Mouse (Mus musculus): ENCODE measurements around the gene Klhdc4.

Gene Klhdc4

DNA sequence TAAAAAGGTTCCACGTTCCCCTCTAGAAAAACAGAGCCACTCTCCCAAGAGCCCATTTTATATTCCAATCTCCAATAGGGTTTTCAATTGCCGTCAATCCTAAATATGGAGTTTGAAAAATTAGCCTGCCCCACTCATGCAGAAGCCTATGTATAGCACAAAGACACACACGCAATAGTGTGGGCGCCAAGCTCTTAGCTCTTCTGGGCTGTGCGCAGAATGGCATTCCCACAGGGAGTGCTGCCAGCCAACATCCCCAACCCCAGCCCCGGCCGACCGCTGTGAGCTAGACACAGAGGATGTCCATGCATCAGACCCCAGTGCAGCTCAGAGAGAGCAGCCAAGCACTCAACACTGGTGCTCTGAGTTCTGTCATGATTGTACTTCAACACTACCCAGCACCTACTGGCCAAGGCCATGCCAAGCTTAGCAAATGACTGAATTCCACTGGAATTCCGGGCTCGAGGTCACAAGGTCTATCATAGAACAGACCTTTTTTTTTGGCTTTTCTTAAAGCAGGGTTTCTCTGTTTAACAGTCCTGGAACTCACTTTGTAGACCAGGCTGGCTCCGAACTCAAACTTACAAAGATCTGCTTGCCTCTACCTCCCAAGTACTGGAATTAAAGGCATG is 19.7 kb downstream of the Klhdc4 start:
- in situ Hi-C loops (cut with MseI, MboI): no loop called here

DNA sequence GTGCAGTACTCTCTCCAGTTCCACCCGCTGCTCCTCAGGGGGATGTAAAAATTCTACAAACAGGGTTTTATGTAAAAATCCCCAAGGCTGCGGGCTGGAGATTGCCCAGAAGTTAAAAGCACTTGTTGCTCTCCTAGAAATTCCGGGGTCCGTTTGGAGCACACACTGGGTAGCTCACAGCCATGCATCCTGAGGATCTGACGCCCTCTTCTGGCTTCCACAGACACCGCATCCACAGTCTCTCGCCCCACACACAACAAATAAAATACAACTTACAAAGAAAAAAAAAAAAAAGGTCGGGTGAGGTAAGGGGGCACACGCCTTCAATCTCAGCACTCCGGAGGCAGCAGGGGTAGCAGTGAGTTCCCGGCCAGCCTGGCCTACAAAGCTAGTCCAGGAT is 21.3 kb downstream of the Klhdc4 start:
- in situ Hi-C loops (cut with MseI, MboI): no loop called here

DNA sequence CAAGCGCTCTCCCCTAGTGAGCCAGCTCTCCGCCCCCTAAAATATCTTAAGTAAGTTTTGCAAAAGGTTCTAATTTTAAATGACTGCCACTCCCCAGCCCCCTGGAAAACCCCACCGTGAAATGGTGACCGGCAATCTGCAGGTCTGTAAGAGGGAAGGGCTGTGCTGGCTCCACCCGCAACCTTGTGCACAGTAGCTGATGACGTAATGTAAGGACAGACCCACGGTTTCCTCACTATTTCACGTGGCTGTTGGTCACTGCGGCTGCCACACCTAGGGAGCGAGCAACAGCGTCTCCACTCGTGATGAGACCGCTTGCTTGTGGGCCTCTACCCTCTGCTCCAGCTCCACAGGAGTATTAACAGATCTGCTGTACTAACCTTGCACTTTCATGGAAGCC is 23.2 kb downstream of the Klhdc4 start:
- in situ Hi-C loops (cut with MseI, MboI): no loop called here

DNA sequence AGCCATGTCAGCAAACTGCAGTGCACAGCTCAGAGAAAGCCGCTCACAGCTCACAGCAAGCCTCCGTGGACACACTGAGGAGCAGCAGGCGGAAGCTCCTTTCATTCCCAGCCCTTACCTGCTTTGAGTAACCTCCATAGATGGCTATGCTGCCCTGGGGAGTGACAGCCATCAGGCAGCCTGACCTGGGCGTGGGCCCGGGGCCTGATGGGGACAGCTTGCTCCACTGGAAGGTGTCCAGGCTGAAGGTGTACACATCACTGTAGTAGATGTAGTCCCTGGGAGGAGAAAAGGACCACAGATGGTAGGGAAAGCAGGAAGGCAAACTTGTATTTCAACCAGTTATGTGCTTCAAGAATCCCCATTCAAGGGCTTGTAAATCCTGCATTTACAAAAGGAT is 24.5 kb downstream of the Klhdc4 start:
- in situ Hi-C loops (cut with MseI, MboI): no loop called here

DNA sequence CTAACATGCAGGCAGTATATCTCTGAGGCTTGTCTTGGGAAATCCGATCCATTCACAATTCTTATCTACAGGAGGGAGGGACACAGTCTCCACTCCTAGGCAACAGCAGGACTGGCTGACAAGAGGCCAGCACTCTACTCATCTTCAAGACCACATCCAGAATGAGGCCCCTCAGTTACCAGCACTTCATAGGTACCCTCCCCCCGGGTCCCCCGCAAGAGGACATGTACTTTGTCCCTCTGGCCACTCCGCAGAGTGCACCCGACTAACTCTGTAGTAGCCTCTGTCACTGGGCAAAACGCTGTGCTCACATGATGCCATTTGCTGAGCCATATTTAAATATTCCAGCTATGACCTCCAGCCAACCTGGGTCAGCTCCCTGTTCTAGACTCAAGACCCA is 31.0 kb downstream of the Klhdc4 start:
- in situ Hi-C loops (cut with MseI, MboI): no loop called here

DNA sequence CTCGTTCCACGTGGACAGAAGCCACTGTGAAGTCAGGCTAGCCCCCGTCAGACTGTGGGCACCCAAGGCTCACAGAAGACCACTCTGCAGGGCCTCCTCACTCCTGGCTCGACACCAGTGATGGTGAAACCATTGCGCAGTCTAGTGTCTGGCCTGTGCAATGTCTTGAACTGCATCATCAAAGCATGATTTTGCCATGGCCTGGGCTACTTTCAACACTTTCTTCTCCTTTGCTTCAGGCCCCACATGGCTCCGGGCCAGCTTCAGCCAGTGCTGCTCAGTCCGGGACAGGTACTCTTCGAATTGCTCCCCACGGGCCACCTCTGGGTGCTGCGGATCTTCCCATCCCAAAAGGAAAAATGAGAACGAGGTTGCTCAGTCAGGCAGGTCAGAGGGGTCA is 33.0 kb downstream of the Klhdc4 start:
- in situ Hi-C loops (cut with MseI, MboI): no loop called here

DNA sequence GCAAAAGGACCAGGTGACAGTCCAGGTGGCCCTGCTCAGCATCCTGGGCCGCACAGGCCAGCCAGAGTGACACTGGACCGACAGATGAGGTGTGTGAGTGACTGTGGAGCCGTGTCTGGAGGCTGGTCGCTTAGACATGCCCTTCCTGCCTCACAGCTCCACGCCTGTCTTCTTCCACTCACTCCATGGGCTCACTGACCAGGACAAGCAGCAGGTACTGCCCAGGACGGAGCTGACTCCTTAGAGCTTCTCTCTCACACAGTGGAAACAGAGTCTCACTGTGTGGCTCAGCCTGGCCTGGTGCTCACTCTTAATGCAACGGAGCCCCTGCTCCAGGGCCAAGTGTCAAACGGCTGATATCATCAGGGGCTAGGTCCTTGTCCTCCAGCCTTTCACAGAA is 33.9 kb downstream of the Klhdc4 start:
- in situ Hi-C loops (cut with MseI, MboI): no loop called here

DNA sequence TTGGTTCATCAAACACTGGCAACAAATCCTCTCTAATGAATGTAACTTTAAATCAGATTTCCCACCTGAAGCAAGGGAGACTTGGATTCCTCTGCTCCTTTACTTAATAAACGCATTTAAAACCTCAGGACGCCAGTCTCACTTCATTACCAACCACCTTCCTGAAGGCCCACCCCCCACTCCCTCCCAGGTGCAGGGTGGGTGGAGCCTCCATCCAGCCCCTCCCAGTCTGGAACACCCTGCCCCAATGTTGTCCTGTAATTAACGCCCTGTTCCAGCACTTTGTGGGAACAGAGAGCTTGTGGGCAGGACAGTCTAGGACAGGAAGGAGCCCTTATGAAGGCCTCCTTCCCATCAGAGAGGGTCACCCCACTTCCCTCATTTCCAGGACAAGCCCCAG is 35.2 kb downstream of the Klhdc4 start:
- in situ Hi-C loops (cut with MseI, MboI): no loop called here

DNA sequence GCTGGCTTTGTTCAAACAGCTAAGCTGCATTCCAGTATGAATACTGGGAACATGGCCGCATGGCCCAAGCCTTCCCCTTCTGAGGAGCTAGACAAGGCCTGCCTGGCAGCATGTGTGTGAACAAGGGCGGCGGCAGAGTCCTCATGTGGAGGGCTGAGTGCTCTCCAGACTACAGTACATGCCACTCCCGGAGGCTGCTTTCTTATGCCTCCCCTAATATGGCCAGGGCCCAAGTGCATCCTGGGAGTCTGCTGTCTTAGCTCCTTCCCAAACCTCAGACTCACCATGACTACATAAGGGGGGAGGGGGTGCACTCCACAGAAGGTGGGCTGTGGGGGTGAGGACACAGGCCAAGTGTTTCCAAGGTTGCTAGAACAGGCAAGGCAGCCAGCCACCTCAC is 36.7 kb downstream of the Klhdc4 start:
- in situ Hi-C loops (cut with MseI, MboI): no loop called here

DNA sequence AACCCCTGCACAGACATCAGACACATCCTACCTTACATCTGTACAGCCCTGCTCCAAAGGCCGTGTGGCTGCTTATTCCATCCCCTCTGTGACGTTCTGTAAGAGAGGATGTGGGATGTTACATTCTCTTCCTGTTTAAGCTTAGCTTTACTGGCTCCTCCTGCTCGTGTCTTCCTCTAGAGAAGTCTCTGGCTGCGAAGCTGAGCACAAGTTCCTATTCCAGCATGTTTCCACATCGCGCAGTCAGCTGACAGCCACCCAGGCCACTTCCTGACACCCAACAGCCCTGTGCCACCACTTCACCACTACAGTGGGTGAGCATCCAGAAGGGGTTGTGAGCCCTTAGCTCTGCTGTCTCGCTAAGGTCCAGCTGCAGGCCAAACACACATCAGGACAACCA is 37.2 kb downstream of the Klhdc4 start:
- in situ Hi-C loops (cut with MseI, MboI): no loop called here

DNA sequence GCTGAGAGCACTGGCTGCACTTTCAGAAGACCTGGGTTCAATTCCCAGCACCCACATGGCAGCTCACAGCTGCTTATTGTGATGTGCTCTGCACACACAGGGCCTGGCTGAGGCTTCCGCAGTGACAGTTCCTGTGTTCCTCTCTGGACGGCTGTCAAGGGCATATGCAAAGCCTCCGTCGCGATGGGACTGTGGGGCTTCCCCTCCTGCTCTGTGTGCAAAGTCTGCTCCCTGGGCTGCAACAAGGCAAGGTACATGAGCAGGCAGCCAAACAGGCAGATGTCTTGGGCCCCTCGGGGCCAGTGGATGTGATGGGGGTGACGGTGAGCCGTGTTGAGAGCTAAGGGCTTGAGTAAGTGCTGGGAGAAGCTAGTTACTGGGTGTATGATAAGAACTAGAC is 40.6 kb downstream of the Klhdc4 start:
- in situ Hi-C loops (cut with MseI, MboI): no loop called here

DNA sequence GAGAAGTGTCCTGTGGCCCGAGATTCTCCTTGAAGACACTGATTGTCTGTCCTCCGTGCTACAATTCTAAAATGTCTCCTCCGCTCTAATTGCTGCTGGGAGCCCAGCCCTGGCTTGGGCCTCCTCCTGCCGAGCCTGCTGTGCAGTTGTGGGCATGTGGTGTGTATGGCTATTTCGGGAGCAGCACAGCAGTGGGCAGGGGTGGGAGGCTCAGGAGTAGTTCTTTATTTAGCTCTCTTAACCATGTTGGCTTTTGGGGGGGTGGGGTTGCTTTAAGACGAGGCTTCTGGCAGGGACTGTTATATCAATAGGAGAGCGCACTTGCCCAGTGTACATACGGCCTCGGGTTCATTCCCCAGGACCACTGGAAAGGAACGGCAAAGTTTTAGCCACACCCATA is 42.8 kb downstream of the Klhdc4 start:
- in situ Hi-C loops (cut with MseI, MboI): no loop called here

DNA sequence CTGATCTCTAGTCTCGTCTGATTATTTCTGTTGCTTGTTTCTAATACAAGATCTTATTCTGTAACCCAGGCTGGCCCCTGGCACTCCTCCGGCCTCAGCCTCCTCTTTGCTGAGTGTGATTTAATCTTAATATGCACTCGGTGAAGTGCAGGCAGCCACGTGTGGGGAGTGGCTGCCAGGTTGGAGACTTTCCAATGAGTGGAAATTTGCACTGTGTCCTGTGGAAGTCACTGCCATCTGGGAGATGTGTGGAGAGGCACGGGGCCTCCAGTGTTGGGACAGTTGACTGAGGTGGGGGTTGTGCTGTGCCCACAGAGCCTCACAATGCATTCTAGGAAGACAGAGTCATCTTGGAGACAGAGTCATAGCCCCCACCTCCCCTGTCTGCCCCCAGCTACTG is 46.9 kb downstream of the Klhdc4 start:
- in situ Hi-C loops (cut with MseI, MboI): no loop called here

DNA sequence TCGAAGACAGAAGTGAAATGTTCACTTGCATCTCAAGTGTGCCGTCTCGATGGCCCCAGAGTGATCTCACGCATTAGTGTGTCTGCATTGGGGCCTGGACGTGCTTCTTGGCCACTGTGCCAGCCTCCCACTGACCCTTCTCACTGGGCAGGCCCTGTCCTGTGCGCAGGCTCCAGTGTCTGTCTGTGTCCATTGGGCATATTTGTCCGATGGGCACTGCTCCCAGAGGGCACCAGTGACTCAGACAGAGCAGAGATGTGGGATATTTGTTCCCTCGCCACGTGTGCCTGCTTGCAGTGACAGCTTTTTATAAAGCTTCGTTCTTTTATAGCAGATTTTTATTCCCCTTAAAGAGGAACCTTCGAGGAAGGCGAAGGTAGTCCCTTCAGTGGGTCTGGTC is 55.5 kb downstream of the Klhdc4 start:
- in situ Hi-C loops (cut with MseI, MboI): no loop called here

DNA sequence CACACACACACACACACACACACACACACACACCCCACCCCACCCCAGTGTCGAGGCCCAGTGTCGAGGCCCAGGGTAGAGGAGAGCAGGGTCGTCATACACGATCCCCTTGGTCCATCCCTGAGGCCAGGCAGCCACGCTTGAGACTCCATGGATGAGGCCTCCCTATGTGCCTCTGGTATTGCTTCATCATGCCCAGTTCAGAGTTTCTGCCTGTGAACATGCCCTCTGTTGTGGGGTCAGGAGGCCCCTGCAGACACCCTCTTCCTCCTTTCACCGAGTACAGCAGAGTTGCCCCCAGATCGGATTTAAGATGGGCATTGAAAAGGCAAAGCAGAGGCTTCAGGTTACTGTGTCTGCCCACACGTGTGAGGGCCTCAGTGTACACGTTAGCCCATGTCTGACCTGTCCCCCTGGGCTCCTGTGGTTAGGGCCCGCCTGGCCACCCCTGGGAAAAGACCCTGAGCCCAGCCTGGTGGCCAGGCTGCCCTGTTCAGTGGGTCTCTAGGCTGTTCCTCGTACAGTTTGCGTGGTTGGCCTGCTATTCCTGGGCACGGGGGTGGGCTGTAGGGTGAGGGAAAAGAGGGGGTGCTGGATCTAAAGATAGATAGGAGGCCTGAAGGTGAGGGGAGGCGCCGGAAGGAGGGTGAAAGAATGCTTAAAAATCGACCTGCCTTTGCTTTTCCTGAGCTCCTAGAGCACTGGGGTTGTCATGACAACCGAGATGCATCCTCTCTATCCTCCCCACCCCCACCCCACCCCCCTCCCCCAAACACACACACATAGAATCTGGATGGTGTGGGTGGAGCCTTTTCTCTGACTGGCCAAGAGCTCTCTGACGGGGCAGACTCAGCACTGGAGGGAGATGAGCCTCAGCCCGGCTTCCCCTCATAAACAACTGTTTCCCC is 58.3 kb downstream of the Klhdc4 start:
- in situ Hi-C loops (cut with MseI, MboI): no loop called here

DNA sequence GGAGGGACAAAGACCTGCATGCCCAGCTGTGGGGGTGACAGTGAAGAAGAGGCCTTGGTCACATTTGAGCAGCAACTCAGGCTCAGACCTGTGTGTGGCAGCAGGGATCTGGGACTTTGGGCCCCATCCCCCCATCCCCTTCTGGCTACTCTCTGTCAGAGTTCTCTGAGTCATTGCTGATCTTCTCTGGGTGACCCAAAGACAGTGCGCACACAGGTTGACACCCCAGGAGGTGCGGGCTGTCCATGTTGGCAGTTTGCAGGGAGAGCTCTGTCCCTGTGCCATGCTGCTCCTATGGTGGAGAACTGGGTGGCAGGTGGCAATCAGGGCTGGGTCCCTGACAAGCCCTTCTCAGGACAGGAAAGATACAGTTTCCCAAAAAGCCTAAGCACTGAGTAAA is 59.7 kb downstream of the Klhdc4 start:
- in situ Hi-C loops (cut with MseI, MboI): no loop called here

DNA sequence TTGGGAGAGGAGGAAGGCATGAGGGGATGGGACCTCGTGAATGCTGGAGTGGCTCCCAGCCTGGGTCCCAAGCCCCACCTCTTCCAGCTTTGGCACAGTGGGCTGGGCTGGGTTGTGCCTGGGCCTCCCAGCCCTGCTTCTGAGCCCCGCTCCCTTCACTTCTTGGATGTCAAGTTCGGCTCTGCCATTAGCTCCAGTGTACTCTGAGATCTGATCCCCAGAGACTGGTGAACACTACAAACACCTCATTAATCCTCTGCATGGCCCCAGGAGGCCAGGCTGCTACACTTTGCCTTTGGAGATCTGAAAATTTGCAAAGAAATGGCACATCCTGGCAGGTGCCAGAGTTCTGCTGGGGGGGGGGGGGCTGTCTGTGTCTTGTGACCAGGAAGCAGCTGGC is 60.3 kb downstream of the Klhdc4 start:
- in situ Hi-C loops (cut with MseI, MboI): no loop called here

DNA sequence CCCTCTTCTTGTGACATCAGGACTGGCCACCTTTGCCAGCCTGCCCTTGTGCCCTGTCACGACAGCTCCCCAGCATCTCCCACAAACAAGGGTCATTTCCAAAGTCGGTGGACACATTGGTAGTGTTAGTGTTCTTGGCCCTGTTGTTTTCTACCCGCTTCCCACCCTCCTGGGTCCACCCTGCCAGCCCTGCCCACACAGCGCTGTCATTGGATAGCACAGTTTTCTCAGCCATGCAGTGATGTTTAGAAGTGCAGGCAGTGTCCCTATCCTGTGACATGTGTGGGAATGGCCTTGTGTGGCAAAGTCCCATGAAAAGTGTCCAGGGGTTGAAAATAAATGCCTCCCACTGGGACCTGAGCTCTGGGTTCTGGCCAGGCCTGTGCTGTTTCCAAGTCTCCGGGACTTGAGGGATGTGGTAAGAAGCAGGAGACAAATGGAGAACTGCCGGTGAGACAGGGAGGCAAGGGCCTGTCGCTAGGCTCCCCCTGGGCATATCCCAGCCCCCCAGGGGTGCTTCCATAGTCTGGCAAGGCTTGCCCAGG is 63.7 kb downstream of the Klhdc4 start:
- in situ Hi-C loops (cut with MseI, MboI): no loop called here

DNA sequence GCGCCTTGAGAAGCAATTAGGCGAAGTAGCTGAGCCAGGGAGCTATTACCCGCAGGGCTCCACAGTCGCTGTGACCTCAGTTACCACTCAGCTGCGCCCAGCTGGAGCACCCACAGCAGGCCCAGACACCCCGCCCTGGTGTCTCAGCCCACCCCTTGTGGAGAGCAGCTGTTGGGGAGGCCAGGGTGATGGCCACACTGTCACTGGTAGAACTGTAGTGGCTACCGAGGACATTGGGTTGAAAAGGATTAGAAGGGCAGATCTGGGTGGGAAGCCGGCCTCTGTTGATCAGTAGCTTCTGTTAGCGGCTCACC is 65.7 kb downstream of the Klhdc4 start:
- in situ Hi-C loops (cut with MseI, MboI): no loop called here

DNA sequence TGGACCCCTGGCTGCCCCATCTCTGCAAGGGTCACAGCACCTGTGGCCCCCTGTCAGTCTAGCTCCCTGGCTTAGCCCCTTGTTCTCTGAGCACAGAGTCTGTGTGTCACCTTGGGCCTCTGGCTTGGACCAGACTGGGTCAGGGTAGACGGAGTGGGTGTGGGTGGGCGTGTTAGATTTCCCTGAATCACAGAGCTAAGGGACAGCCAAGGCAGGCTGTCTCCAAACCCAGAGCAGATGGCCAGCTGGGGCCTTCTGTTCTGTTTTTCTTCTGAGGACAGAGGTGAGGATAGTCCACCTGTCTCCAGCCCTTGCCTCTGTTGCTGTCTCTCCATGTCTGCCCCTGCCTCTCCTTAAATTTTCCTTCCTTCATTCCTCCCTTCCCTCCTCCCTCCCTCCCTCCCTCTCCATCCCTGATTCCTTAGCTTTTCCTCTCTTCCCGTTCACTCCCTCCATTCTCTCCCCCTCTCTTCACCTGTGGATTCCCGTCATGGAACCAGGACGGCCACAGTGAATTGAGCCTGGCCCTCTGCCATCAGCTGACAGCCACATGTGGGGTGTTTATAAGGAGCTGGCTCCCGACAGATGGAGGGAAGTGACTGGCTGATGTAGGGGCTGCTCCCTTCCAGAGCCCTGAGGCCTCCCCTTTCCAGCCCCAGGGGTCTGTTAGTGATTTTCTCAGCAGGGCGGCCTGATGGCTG is 66.2 kb downstream of the Klhdc4 start:
- in situ Hi-C loops (cut with MseI, MboI): no loop called here

DNA sequence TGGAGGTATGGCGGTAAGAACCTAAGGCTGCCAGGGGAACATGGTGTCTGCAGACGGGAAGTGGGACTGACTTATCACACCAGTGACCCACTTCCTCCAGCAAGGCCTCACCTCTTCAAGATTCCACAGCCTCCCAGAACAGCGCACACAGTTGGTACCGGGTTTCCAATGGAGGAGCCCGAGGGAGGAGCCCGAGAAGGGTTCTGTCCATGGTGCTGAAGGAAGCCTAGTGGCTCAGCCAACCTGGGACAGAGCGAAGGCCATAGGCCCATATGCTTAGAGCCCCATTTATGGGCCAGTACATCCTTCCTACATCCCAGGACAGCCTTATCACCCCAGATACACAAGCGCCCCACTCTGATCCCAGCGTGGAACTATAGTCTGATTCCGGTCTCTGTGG is 67.9 kb downstream of the Klhdc4 start:
- in situ Hi-C loops (cut with MseI, MboI): no loop called here

DNA sequence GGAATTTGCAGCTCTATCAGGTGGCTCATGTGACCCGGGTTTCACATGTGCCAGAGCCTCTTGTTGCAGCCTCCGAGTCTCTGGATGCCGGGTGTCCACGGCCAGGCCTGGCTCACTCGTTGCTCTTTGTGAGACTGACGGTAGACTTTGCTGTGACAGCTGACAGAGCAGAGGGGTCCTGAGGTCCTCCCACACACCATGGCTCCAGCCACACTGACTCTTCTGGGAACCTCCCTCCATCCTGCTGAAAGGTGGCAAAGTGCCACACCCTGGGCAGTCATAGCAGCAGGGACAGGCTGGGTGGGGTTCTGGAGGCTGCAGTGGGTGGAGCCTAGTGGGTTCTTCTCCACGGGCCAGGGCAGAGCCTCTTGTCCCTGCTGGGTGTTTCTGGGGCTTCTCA is 68.9 kb downstream of the Klhdc4 start:
- in situ Hi-C loops (cut with MseI, MboI): no loop called here

DNA sequence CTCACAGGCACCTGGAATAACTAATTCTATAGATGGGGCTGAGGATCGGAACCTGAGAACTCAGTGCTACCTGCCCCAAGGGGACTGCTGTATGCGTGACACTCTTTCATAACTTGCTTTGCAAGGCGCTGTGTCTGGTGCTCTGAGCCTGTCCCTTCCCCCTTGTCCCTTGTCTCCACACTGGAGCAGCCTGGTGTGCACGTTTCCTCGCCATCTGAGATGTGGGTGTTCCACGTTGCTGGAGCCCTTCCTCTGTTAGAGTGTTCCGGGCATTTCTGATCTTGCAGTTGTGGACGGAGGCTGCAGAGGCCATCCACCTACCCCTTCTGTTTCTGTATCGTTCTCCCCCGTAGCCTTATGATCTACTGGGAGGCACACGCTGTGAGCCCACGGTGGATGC is 70.9 kb downstream of the Klhdc4 start:
- in situ Hi-C loops (cut with MseI, MboI): no loop called here

Measured in mouse trophoblast stem cell (cell line).